Mouse (Mus musculus): ENCODE measurements at regions not wholly inside any gene's neighbourhood (a gene's known extent, or its start where the extent isn't known, plus 50 kb on each side); places are given as distances from the start of the nearest gene placed in this dataset.

- TF ChIP-seq CTCF (IDR thresholded peaks at IDR 0.05; ENCODE audit: low read depth, low read length) (no peak), POLR2A (IDR thresholded peaks at IDR 0.05; ENCODE audit: extremely low read depth, insufficient read depth, low read length) (no peak)
Observed at GRCm38 (mm10) chr4:153850186-153850585, 106.9 kb upstream of the A430005L14Rik start.

Data from liver, adult 2 months (tissue).